In the genomic region with DNA sequence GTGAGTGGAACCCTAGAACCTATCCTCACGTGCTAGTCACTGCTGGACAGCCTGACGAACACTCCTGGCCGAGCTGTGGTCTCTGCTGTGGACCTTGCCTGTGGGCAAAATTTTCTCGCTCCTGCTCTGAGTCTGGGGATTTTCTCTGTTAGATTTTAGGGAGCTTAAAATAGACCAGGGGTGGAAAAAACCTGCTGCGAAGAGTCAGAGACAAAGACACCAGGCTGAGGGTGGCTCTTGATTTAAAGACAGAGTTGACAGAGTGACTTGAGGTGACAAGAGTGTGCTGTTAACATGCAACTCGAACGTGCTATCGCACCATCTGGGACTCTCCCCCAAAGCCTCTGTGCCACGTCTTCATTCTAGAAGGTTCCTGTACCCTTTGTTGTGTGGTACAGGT, we compare ENCODE assay signal across 28 mouse cellular contexts. TPM values are rescaled to one million over a fixed set of nuclear protein-coding genes. Genes with fewer than 3 reads are reported as not detected.
DNase-seq lines count a peak whose midpoint lies in the region; ATAC-seq and TF ChIP-seq lines count a peak whose summit lies in the region.
"Had no signal": no experiment of that assay in that cellular context is flagged by ENCODE, and none has a peak within 500 bp of the region (broad histone marks: within the 10 kb centered on the region; RNA-seq: fewer than 3 reads in every experiment).

No protein-coding gene starts in this region.

- no peak overlapping the region for H3K4me3 ChIP-seq in heart, embryonic 11.5 days (ENCODE audit: low read depth, low read length)
- no peak overlapping the region for H3K4me3 ChIP-seq in CH12.LX (replicated peaks in 1 of 3; ENCODE audit: low read depth in 2 of 3, low read length in 2 of 3, poor library complexity in 1 of 3)
- no peak overlapping the region for H3K4me3 ChIP-seq in hindbrain, embryonic 11.5 days (ENCODE audit: low read depth, low read length)

- in situ Hi-C loops in CH12.LX (cut with MboI; ENCODE audit: low pct_ligation_motif_present, low pct_unique_long_range_greater_than_20kb, low sequenced_read_pairs) = no loop called here

- TF ChIP-seq EP300 in CH12.LX (IDR thresholded peaks at IDR 0.05; ENCODE audit: low read length) = 0 out of 2 replicates have a peak, but pooled peaks have one; percentile 14

- no peak overlapping the region for H3K4me2 ChIP-seq in heart, embryonic 11.5 days
- H3K4me2 ChIP-seq in CH12.LX (ENCODE audit: insufficient read depth, low read depth, poor library complexity, severe bottlenecking) = no peak overlapping the region
- no peak overlapping the region for H3K4me2 ChIP-seq in hindbrain, embryonic 11.5 days (replicated peaks; ENCODE audit: low read depth, low read length)

- TF ChIP-seq POLR2A in CH12.LX (IDR thresholded peaks at IDR 0.05; ENCODE audit: low read depth, low read length) = no peak

- no peaks in the 10 kb centered on the region for H3K36me3 ChIP-seq in heart, embryonic 11.5 days (ENCODE audit: control insufficient read depth, insufficient read depth, low read length)
- H3K36me3 ChIP-seq in CH12.LX (replicated peaks in 1 of 2; ENCODE audit: control insufficient read depth in 1 of 2, insufficient read depth in 1 of 2, low read length in 1 of 2) = no peaks in the 10 kb centered on the region
- H3K36me3 ChIP-seq in hindbrain, embryonic 11.5 days (ENCODE audit: control insufficient read depth, insufficient read depth, low read length) = no peaks in the 10 kb centered on the region
- H3K36me3 ChIP-seq: G1E had no signal

- peak; percentile 62 for ATAC-seq in frontal cortex, adult (ENCODE audit: low TSS enrichment)
- no peak for ATAC-seq in heart, embryonic 11.5 days (replicated peaks; ENCODE audit: insufficient number of reproducible peaks, low FRiP score, low TSS enrichment)
- no peak for ATAC-seq in hindbrain, embryonic 11.5 days (ENCODE audit: low FRiP score)
- ATAC-seq: activated CD4-positive, CD25-positive, alpha-beta regulatory T cell, adult 4 months; CD4-positive, CD25-positive, alpha-beta regulatory T cell, adult 4 months; Patski had no signal

- no peak for DNase-seq in frontal cortex, postnatal 36 days (ENCODE audit: low spot score in 2 of 2)
- no peak for DNase-seq in heart, adult 9 months (ENCODE audit: low spot score in 2 of 2)
- DNase-seq in CH12.LX (ENCODE audit: extremely low read depth) = peak; percentile 13
- peak; percentile 61 for DNase-seq in brain, adult 2 months (ENCODE audit: low read depth, low spot score)
- DNase-seq in hindbrain, embryonic 11.5 days (ENCODE audit: low spot score) = no peak
- DNase-seq in embryo, embryonic 9.5 days (ENCODE audit: extremely low spot score) = no peak
- DNase-seq: adrenal gland, adult 2 months; adrenal gland, adult 8-10 months; adrenal gland, postnatal 10 days; adrenal gland, postnatal 14 days; adrenal gland, postnatal 25 days; adrenal gland, postnatal 36 days; B cell, adult 2 months; cerebellum, adult 11 months; cerebellum, adult 11-12 months; cerebellum, adult 18-20 months; cerebellum, adult 2 months had no signal

- H3K9me3 ChIP-seq in heart, embryonic 11.5 days (replicated peaks; ENCODE audit: control insufficient read depth, low read length) = no peaks in the 10 kb centered on the region
- H3K9me3 ChIP-seq in CH12.LX (replicated peaks; ENCODE audit: low read length) = no peaks in the 10 kb centered on the region
- H3K9me3 ChIP-seq in hindbrain, embryonic 11.5 days (ENCODE audit: control insufficient read depth, low read length) = no peaks in the 10 kb centered on the region
- H3K9me3 ChIP-seq: G1E had no signal

- H3K27ac ChIP-seq in heart, embryonic 11.5 days (ENCODE audit: low read depth, low read length) = no peak overlapping the region
- H3K27ac ChIP-seq in CH12.LX (ENCODE audit: insufficient read depth, low read depth) = no peak overlapping the region
- no peak overlapping the region for H3K27ac ChIP-seq in hindbrain, embryonic 11.5 days (ENCODE audit: low read depth, low read length)

- no peak for TF ChIP-seq CTCF in CH12.LX (conservative IDR thresholded peaks at IDR 0.05 in 1 of 2, IDR thresholded peaks at IDR 0.05 in 1 of 2; ENCODE audit: low read depth in 2 of 2, low read length in 2 of 2)

- no peaks in the 10 kb centered on the region for H3K79me2 ChIP-seq in CH12.LX (replicated peaks; ENCODE audit: control insufficient read depth, extremely low read depth, insufficient read depth, poor library complexity, severe bottlenecking)

- 57% methylated on average over 9 of the region's 9 CpGs for WGBS in heart, embryonic 11.5 days (ENCODE audit: insufficient replicate concordance)
- WGBS in hindbrain, embryonic 11.5 days = 83% methylated on average over 9 of the region's 9 CpGs

- 0 out of 2 replicates have a peak, but pooled peaks cover 2% of the 10 kb centered on the region for H3K27me3 ChIP-seq in heart, embryonic 11.5 days (ENCODE audit: control insufficient read depth, insufficient read depth, low read length)
- peaks cover 60% of the 10 kb centered on the region for H3K27me3 ChIP-seq in CH12.LX (replicated peaks)
- H3K27me3 ChIP-seq in hindbrain, embryonic 11.5 days (ENCODE audit: control insufficient read depth, insufficient read depth, low read length) = no peaks in the 10 kb centered on the region

- no peak for TF ChIP-seq RAD21 in CH12.LX (IDR thresholded peaks at IDR 0.05; ENCODE audit: low read depth, low read length)

- no peaks in the 10 kb centered on the region for H3K4me1 ChIP-seq in heart, embryonic 11.5 days (ENCODE audit: control insufficient read depth, insufficient read depth, low read length)
- peaks cover 7 to 14% of the 10 kb centered on the region in 2 experiments; a peak in 3 of 4 replicates for H3K4me1 ChIP-seq in CH12.LX (ENCODE audit: control insufficient read depth in 1 of 2, insufficient read depth in 2 of 2)
- no peaks in the 10 kb centered on the region for H3K4me1 ChIP-seq in hindbrain, embryonic 11.5 days (replicated peaks; ENCODE audit: control insufficient read depth, insufficient read depth, low read length)

- H3K9ac ChIP-seq in heart, embryonic 11.5 days (ENCODE audit: low read depth, low read length) = peak overlapping the region; percentile 43; the same call in 1 of the 2 replicates
- no peak overlapping the region for H3K9ac ChIP-seq in CH12.LX (ENCODE audit: insufficient read depth, low read depth)
- no peak overlapping the region for H3K9ac ChIP-seq in hindbrain, embryonic 11.5 days (ENCODE audit: low read depth, low read length)

- dilution Hi-C loops in CH12.LX (cut with MboI; ENCODE audit: extremely low pct_ligation_motif_present, extremely low pct_unique_long_range_greater_than_20kb, low sequenced_read_pairs) = no loop called here

TF ChIP-seq in CH12.LX, 34 proteins besides CTCF, POLR2A, EP300 and RAD21:
- no peak for TF ChIP-seq SMC3 (IDR thresholded peaks at IDR 0.05; ENCODE audit: low read depth, low read length)
- no peak for TF ChIP-seq ZMIZ1 (IDR thresholded peaks at IDR 0.05; ENCODE audit: low read depth, low read length)
- no peak for TF ChIP-seq MAZ (IDR thresholded peaks at IDR 0.05; ENCODE audit: low read depth, low read length)
- TF ChIP-seq MEF2A (IDR thresholded peaks at IDR 0.05; ENCODE audit: borderline replicate concordance, low read depth, low read length) = peak; percentile 70
- TF ChIP-seq CHD1 (IDR thresholded peaks at IDR 0.05; ENCODE audit: low read depth, low read length) = no peak
- TF ChIP-seq KAT2A (IDR thresholded peaks at IDR 0.05; ENCODE audit: insufficient replicate concordance, low read length) = no peak
- no peak for TF ChIP-seq JUN (IDR thresholded peaks at IDR 0.05; ENCODE audit: insufficient read depth, low read depth, low read length)
- no peak for TF ChIP-seq CHD2 (IDR thresholded peaks at IDR 0.05; ENCODE audit: low read length)
- no peak for TF ChIP-seq GABPA (IDR thresholded peaks at IDR 0.05; ENCODE audit: insufficient replicate concordance, low read depth, low read length)
- TF ChIP-seq BHLHE40 (IDR thresholded peaks at IDR 0.05; ENCODE audit: low read depth, low read length) = peak; percentile 76
- TF ChIP-seq E2F4 (IDR thresholded peaks at IDR 0.05; ENCODE audit: insufficient replicate concordance, low read depth, low read length) = no peak

RNA-seq across cellular contexts. Expression of gene Kcnt1, which starts 35.4 kb away (rescaled TPM):
- polyA plus RNA-seq in heart, embryonic 11.5 days (2014; fragmentation: Nextera tagmentation; extraction: Ambion mirVana) = 0.04 TPM in 1 of 2 replicates, not detected in the other
- total RNA-seq in CH12.LX (2012; rRNA removed) (0.04 TPM in 1 of 2 replicates, not detected in the other), CH12.LX (2014; rRNA removed) (not detected in 2 replicates)
- not detected in 2 replicates for polyA plus RNA-seq in CH12.LX (2012; ENCODE audit: insufficient read length, low read depth)
- 0.64 and 0.86 TPM in 2 replicates for polyA plus RNA-seq in hindbrain, embryonic 11.5 days (2014; fragmentation: Nextera tagmentation; extraction: Ambion mirVana)
- total RNA-seq: MEL had no signal
- polyA plus RNA-seq: C2C12, G1E had no signal

RNA-seq across cellular contexts. Expression of gene Sohlh1, which starts 51.9 kb away (rescaled TPM):
- not detected in 2 replicates for polyA plus RNA-seq in heart, embryonic 11.5 days (2014; fragmentation: Nextera tagmentation; extraction: Ambion mirVana)
- not detected in 2 replicates for total RNA-seq in CH12.LX (2012; rRNA removed)
- total RNA-seq in CH12.LX (2014; rRNA removed) = not detected in 2 replicates
- not detected in 2 replicates for polyA plus RNA-seq in CH12.LX (2012; ENCODE audit: insufficient read length, low read depth)
- polyA plus RNA-seq in hindbrain, embryonic 11.5 days (2014; fragmentation: Nextera tagmentation; extraction: Ambion mirVana) = not detected in 2 replicates
- total RNA-seq: adrenal gland, adult 18-20 months; adrenal gland, adult 2 months; adrenal gland, adult 8-10 months; adrenal gland, postnatal 10 days; adrenal gland, postnatal 14 days; adrenal gland, postnatal 25 days; adrenal gland, postnatal 36 days; adrenal gland, postnatal 4 days; G1E; MEL had no signal
- polyA plus RNA-seq: adrenal gland, adult 2 months; brain, embryonic 14.5 days; C2C12; cerebellum, adult 2 months; G1E; Patski had no signal

Comparison
In these comparisons a context has a peak if more than half of its experiments do, and no peak if none do; other contexts are left out.
1. DNase-seq: peak in CH12.LX (single experiment) and brain, adult 2 months (single experiment); none in frontal cortex, postnatal 36 days (0 of 2), heart, adult 9 months (0 of 2), hindbrain, embryonic 11.5 days (single experiment) and embryo, embryonic 9.5 days (single experiment).